Mouse (Mus musculus) kidney, adult 9 months (tissue): ENCODE data around the gene Aspscr1.

ENCODE experiments used
- DNase-seq: peaks from one replicate; pipeline ENCODE4 v3.0.0; 2022

Gene Aspscr1

GRCm38 (mm10) chr11:120747974-120748373, 75.2 kb downstream of the Aspscr1 start:
- DNase-seq = no peak

- DNase-seq = peak; percentile 57
Measured at GRCm38 (mm10) chr11:120749430-120749829, 76.7 kb downstream of the Aspscr1 start.

- no peak for DNase-seq
Measured at GRCm38 (mm10) chr11:120751606-120752005, 78.8 kb downstream of the Aspscr1 start.
